Mouse (Mus musculus) WW6 (cell line): ENCODE data around the gene Rnf183.

ENCODE experiments used
- DNase-seq: peaks from one replicate; pipeline ENCODE4 v3.0.0-alpha.2; 2013; ENCODE audit warnings: low read depth, low spot score

The Rnf183 gene

GRCm38 (mm10) chr4:62430678-62431077 is 4.4 kb downstream of the Rnf183 start:
- DNase-seq, result no peak

GRCm38 (mm10) chr4:62429616-62430015 is 5.4 kb downstream of the Rnf183 start:
- no peak for DNase-seq

GRCm38 (mm10) chr4:62427978-62428758 is 6.9 kb downstream of the Rnf183 start:
- DNase-seq, result no peak

- no peak for DNase-seq
These were observed 9.2 kb downstream of the Rnf183 start for GRCm38 (mm10) chr4:62425891-62426290.

- no peak for DNase-seq
These were observed 16.0 kb downstream of the Rnf183 start for GRCm38 (mm10) chr4:62419091-62419490.

DNA sequence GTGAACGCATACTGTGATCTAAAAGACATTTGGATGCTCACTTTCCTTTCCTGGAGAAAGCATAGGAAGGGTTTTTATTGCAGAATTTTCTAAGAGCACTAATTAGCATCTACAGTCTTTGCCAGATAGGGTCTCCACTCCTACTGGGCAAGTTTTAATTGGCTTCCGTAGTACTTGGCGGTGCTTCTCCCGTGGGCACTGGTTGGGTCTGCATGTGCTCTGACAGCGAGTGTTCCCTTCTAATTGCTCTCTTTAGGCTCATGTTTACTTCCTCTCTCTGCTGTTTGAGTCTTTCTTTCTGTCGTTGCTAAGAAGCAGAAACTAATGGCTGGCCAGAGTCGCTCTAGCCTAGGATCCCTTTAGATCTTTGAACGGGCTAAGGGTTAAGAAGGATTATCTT is 16.6 kb downstream of the Rnf183 start:
- no peak for DNase-seq

DNA sequence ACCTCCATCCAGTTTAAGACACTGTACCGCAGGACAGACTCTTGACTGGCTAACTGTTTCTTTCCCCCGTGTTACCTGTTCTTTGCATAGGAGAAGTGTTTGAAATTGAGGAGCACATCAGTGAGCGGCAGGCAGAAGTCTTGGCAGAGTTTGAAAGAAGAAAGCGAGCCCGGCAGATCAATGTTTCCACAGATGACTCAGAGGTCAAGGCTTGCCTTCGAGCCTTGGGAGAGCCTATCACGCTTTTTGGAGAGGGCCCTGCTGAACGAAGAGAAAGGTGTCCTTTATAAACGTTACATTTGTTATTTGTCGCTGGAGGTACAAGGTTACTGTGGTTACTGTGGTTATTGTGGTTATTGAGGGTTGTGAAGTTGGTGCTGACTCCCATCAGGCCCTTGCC is 23.4 kb downstream of the Rnf183 start:
- no peak for DNase-seq

DNA sequence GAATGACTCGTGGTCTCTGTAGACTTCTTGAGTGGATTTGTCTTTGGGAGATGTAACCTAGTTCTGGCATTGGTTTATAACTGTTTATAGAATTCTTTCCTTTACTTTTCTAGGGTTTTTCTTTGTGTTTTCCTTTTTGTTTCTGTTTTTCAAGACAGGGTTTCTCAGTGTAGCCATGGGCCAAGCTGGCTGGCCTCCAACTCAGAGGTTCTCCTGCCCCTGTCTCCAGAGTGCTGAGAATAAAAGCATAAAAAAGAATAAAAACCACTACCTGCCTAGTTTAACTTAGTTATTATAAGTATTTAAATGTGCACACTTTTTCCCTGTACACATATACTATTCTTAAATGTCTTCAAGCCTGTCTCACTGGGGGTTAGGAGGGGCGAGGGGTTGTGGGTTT is 24.7 kb downstream of the Rnf183 start:
- no peak for DNase-seq

- no peak for DNase-seq
These were observed 25.4 kb downstream of the Rnf183 start for GRCm38 (mm10) chr4:62409615-62410014.

DNA sequence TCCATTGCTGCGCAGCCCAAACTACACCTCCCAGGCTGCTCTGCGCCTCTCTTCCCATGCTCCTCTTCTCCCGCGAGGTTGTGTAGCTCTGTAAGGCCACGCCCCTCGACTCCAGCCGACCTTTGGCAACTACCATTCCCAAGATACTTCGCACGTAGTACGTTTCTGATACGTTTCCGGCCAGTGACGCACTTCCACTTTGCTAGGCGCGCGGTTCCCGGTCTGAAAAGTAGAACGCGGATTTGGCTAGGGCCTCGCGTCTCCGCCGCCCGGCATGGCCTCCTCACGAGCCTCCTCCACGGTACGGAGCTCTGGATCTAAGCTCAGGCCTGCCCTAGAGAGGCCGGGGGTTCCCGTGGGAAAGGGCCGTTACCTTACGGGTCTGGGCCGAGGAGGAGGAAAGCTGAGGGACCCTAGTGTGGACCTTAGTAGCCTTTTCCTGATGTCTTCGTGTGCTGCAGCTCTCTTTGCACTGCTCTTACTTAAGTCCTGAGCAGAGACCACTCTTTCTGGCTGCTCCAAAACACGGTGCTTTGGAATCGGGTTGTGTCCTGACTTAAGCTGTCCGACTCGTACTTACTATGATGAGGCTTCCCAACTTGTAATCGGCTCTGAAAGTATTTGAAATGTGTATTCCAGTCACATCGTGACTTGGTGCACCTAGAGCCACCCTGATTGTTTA is 26.3 kb downstream of the Rnf183 start, which contains the start of the genes Cdc26 and Prpf4:
Cdc26 (minus strand) TSS at position 42 of the 682 bp plus-strand sequence.
Prpf4 (plus strand) TSS at position 197 of the 682 bp plus-strand sequence.
- peak; percentile 94 for DNase-seq

DNA sequence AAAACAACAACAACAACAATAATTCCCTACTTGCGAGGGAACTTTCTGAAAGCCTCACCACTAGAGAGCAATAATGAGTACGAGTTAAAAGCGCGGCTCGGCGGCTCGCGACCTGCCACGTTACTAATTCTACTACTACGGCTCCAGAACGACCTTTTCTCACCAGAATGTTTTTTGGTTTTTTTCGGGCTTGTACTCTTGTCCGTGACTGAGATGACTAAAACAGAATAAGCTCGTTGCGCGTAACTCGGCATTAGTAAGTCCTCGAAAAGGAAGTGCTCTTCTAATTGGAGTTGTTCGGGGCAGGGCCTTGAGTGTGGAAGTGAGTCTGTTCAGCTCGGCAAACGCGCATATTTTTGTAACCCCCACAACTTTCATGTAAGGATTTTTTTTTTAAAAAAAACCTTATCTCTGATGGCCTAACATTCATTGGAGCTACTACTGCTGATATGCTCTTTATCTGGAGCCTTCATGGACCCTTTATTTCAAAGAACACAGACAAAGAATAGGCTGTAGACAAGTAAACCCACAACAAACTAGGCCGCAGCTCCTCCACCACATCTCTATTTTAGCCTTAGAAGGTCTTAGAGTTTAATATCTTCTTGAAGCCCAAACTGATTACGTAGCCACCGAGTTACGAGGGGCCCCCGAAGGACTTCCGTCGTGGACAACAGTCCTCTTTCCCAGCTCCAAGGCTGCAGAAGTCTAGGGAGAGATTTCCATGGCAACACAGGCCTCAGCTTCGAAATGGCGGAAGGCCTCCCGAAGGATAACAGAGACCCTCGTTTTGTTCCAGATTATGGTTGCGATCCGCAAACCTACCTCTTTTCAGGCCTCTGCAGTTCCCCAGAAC is 27.1 kb downstream of the Rnf183 start:
- DNase-seq, result peak; percentile 20

DNA sequence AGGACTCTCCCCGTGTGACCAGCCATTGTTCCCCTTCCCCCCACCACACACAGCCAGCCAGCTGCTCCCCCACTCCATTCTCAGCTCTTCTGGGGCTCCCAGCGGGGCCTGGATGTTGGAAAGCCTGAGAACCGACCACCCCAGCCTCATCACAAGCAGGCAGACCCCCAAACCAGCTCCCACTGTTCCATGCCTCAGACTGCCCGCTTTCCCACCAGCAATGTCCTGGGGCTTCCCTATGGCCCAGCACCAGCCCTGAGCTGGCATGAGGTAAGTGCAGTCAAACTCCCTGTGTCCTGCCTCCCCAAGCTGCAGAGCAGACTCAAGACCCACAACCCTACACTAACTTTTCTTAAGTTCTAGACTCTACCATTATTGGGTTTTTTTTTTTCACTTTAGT is 28.9 kb downstream of the Rnf183 start:
- DNase-seq, result no peak

GRCm38 (mm10) chr4:62398956-62399355 is 36.1 kb downstream of the Rnf183 start:
- DNase-seq, result no peak

GRCm38 (mm10) chr4:62397616-62398365 is 37.3 kb downstream of the Rnf183 start:
- DNase-seq, result no peak

GRCm38 (mm10) chr4:62395806-62396205 is 39.2 kb downstream of the Rnf183 start:
- no peak for DNase-seq

- DNase-seq, result no peak
These were observed 41.6 kb downstream of the Rnf183 start for GRCm38 (mm10) chr4:62393459-62393858.

- no peak for DNase-seq
These were observed 43.2 kb downstream of the Rnf183 start for GRCm38 (mm10) chr4:62391892-62392291.

DNA sequence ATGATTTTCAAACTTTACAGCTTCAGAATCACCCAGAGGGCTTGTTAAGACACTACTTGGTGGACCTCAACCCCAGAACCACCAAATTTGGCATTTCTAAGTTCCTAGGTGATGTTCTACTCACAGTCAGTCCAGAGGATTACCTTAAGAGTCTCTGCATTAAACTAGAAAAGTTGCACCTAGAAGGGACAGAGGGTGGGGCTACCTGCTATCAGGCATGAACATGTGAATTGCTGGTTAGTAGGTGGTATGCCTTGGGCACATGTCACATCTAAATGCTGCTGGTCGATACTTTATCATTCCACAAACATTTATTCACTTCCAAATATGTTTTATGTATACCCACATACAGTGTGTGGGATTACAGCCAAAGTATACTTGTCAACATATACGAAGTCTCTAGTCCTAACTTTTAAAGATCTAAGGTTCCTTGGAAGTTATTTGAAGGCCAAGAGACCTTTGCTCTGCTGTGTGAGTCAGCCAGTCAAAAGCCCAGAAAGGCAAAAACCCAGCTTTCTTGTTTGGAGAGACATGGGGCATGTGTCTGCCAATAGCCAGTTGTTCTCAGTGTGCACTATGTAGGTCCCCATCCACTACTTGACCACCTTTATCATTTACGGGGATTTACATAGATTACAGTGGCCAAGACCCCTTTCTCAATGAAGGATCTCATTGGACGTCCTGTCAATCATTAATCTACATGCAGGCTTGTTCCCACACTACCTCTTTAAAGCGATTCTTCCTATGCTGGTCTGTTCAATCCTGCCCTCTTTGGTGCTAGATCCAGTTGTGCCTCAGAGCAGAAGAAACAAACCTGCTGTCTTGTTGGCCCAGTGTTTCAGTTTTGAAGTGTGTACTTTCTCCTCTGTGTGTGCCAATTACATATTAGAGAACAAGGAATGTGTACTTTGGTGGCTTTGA is 45.2 kb downstream of the Rnf183 start:
- DNase-seq, result no peak

DNA sequence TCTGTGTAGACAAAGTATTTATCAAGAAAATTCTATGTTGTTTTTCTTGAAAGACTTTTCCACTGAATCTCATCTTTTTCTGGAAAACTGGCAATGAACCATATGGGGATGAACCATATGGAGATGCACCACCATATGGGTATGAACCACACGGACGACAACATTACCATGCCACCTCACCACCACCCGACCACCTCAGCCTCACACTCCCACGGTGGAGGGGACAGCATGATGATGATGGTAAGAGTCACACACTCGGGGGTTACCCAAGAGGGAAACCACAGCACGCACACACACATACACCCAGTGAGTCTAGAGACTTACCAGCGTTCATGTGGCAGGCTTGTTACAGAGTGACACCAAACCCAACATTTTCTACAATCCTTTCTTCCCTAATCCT is 49.6 kb downstream of the Rnf183 start:
- no peak for DNase-seq

- DNase-seq, result no peak
These were observed 50.9 kb downstream of the Rnf183 start for GRCm38 (mm10) chr4:62384159-62384558.
